Mouse (Mus musculus): ENCODE results near the gene Evc2. TPM values are rescaled to one million over a fixed set of nuclear protein-coding genes. Genes with fewer than 3 reads are reported as not detected.

Evc2 gene
- polyA plus RNA-seq, 1 experiment from 2014 or later, result 1.9 TPM

GRCm38 (mm10) chr5:37330449-37331132 is 7.7 kb upstream of the Evc2 start:
- Histone ChIP-seq H3K9me3 (replicated peaks) (no peaks in the 10 kb centered on the region), H3K27me3 (peaks cover 1% of the 10 kb centered on the region; the same call in 1 of the 2 replicates), H3K36me3 (peaks cover 5% of the 10 kb centered on the region; the same call in 1 of the 2 replicates), H3K27ac (no peak overlapping the region), H3K4me3 (replicated peaks) (no peak overlapping the region), H3K4me2 (no peak overlapping the region), H3K9ac (no peak overlapping the region), H3K4me1 (replicated peaks) (no peaks in the 10 kb centered on the region)
- DNase-seq (no peak), ATAC-seq (ENCODE audit: low read depth) (no peak)
- 61% methylated on average over 8 of the region's 8 CpGs for WGBS (ENCODE audit: insufficient replicate concordance)

DNA sequence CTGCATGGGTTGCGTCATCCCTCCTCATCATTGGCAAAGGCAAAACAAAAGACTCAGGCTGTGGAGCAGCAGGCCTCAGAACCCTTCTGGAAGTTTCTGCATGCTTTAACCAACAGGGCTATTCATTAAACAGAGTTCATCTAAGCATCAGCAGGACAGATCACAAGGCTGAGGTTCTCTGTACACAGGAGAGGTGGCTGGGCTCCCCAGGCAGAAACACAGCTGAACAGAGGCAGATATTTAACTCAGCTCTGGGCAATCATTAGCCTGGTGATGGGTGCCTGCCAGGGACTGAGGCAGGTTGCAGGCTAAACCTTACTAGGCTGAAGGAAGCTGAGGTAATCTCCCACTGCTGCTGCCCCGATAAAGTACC is 7.2 kb upstream of the Evc2 start:
- Histone ChIP-seq H3K4me3 (replicated peaks) (no peak overlapping the region), H3K9me3 (replicated peaks) (no peaks in the 10 kb centered on the region), H3K9ac (no peak overlapping the region), H3K27ac (no peak overlapping the region), H3K4me2 (no peak overlapping the region), H3K27me3 (peaks cover 6% of the 10 kb centered on the region), H3K4me1 (replicated peaks) (no peaks in the 10 kb centered on the region), H3K36me3 (peaks cover 2% of the 10 kb centered on the region; the same call in 1 of the 2 replicates)
- 70% methylated on average over 2 of the region's 2 CpGs for WGBS (ENCODE audit: insufficient replicate concordance)
- ATAC-seq (ENCODE audit: low read depth) (peak; percentile 50; the same call in 1 of the 2 replicates), DNase-seq (no peak)

GRCm38 (mm10) chr5:37332066-37332465 is 6.2 kb upstream of the Evc2 start:
- H3K9me3 ChIP-seq (replicated peaks), result no peaks in the 10 kb centered on the region
- no peak overlapping the region for H3K27ac ChIP-seq
- no peak overlapping the region for H3K4me3 ChIP-seq (replicated peaks)
- no peak overlapping the region for H3K4me2 ChIP-seq
- no peak for ATAC-seq (ENCODE audit: low read depth)
- WGBS (ENCODE audit: insufficient replicate concordance), result 45% methylated on average over 4 of the region's 4 CpGs
- no peak overlapping the region for H3K9ac ChIP-seq
- DNase-seq, result no peak
- H3K4me1 ChIP-seq (replicated peaks), result peaks cover 2% of the 10 kb centered on the region
- no peaks in the 10 kb centered on the region for H3K36me3 ChIP-seq
- peaks cover 16% of the 10 kb centered on the region for H3K27me3 ChIP-seq

- no peak overlapping the region for H3K4me2 ChIP-seq
- no peak overlapping the region for H3K4me3 ChIP-seq (replicated peaks)
- no peak for ATAC-seq (ENCODE audit: low read depth)
- WGBS (ENCODE audit: insufficient replicate concordance), result 41% methylated on average over 3 of the region's 3 CpGs
- H3K27me3 ChIP-seq, result peaks cover 32% of the 10 kb centered on the region
- H3K27ac ChIP-seq, result no peak overlapping the region
- peaks cover 21% of the 10 kb centered on the region for H3K4me1 ChIP-seq (replicated peaks)
- H3K9ac ChIP-seq, result no peak overlapping the region
- H3K36me3 ChIP-seq, result no peaks in the 10 kb centered on the region
- no peak for DNase-seq
- no peaks in the 10 kb centered on the region for H3K9me3 ChIP-seq (replicated peaks)
Measured at GRCm38 (mm10) chr5:37335061-37335460, 3.2 kb upstream of the Evc2 start.

DNA sequence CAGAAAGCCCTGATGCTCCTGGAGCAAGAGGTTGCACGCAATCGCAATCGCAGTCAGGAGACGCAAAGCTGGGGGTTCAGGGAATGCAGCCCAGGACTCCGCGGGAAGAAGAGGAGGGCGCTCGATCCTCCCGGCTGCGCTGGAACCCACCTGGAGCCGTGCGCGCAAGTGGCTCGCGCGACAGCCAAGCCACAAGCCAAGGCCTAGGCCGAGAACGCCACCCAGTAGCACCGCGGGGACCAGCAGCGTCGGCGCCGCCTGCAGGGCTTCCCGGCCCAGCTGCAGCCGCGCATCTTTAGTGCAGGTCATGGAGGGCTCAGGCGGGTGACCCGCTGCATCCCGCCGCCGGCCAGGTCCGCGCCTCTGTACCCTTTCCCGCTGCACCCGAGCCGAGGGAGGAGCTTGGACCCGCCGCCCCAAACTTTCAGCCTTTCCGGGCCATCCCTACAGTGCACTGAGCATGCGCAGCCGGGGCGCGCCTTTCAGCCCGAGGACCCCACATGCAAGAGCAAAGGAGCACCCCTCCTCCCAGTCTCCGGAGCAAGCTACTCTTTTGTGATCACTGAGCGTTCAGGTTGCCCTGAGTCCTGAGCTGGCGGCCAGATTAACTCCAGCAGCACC is 1.7 kb upstream of the Evc2 start, which contains the start of gene Evc:
Gene Evc, minus strand, starts transcription at position 410 of the 621 bp plus-strand sequence.
- Histone ChIP-seq H3K4me2 (peak within 1 kb of the TSS; percentile 73), H3K4me3 (replicated peaks) (peak within 1 kb of the TSS; percentile 59), H3K4me1 (replicated peaks) (peaks cover 21% of the 10 kb centered on the region), H3K9me3 (replicated peaks) (no peaks in the 10 kb centered on the region), H3K27me3 (peaks cover 32% of the 10 kb centered on the region), H3K9ac (peak within 1 kb of the TSS; percentile 47; the same call in 1 of the 2 replicates), H3K36me3 (no peaks in the 10 kb centered on the region), H3K27ac (no peak within 1 kb of the TSS)
- WGBS (ENCODE audit: insufficient replicate concordance), result 1% methylated on average over 47 of the region's 48 CpGs
- ATAC-seq (ENCODE audit: low read depth) (peak; percentile 66), DNase-seq (peak; percentile 31)

DNA sequence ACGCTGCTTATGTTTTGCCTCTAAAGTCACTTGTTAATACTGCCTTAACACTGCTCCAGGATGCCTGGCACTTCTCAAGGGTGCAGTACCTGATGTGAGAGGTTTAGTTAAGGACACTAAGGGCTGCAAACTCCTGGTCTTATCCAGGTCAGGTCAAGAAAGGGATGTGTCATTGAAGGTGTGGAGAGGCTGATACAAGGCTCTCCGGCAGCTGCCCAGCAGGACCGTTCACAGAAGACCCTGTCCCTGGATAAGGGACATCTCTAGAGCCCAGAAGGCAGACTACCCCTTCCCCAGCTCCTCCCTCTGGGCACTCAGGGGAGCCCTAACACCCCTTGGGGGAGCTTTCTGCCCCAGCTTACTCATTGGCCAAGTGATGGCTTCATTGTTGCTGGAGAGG is 603 bp upstream of the Evc2 start:
- Histone ChIP-seq H3K4me2 (peak overlapping the region; percentile 73), H3K27me3 (peaks cover 32% of the 10 kb centered on the region), H3K4me3 (replicated peaks) (peak overlapping the region; percentile 61), H3K27ac (no peak overlapping the region), H3K9ac (peak overlapping the region; percentile 55; the same call in 1 of the 2 replicates), H3K4me1 (replicated peaks) (peaks cover 21% of the 10 kb centered on the region), H3K36me3 (no peaks in the 10 kb centered on the region), H3K9me3 (replicated peaks) (no peaks in the 10 kb centered on the region)
- 55% methylated on average over 3 of the region's 3 CpGs for WGBS (ENCODE audit: insufficient replicate concordance)
- ATAC-seq (ENCODE audit: low read depth), result no peak
- DNase-seq, result no peak

GRCm38 (mm10) chr5:37343962-37344361 is 5.7 kb downstream of the Evc2 start:
- H3K4me3 ChIP-seq (replicated peaks), result no peak overlapping the region
- no peaks in the 10 kb centered on the region for H3K36me3 ChIP-seq
- WGBS (ENCODE audit: insufficient replicate concordance), result 40% methylated on average over 2 of the region's 2 CpGs
- H3K27ac ChIP-seq, result no peak overlapping the region
- no peaks in the 10 kb centered on the region for H3K9me3 ChIP-seq (replicated peaks)
- DNase-seq, result no peak
- no peak overlapping the region for H3K9ac ChIP-seq
- H3K4me2 ChIP-seq, result no peak overlapping the region
- H3K27me3 ChIP-seq, result no peaks in the 10 kb centered on the region
- peaks cover 4% of the 10 kb centered on the region for H3K4me1 ChIP-seq (replicated peaks)
- ATAC-seq (ENCODE audit: low read depth), result no peak

GRCm38 (mm10) chr5:37351791-37352190 is 13.5 kb downstream of the Evc2 start:
- no peak overlapping the region for H3K4me3 ChIP-seq (replicated peaks)
- H3K4me1 ChIP-seq (replicated peaks), result no peaks in the 10 kb centered on the region
- DNase-seq, result no peak
- H3K9me3 ChIP-seq (replicated peaks), result no peaks in the 10 kb centered on the region
- no peak overlapping the region for H3K27ac ChIP-seq
- no peak overlapping the region for H3K9ac ChIP-seq
- peaks cover 10% of the 10 kb centered on the region for H3K36me3 ChIP-seq
- no peak for ATAC-seq (ENCODE audit: low read depth)
- no peaks in the 10 kb centered on the region for H3K27me3 ChIP-seq
- 69% methylated on average over 2 of the region's 2 CpGs for WGBS (ENCODE audit: insufficient replicate concordance)
- H3K4me2 ChIP-seq, result no peak overlapping the region

DNA sequence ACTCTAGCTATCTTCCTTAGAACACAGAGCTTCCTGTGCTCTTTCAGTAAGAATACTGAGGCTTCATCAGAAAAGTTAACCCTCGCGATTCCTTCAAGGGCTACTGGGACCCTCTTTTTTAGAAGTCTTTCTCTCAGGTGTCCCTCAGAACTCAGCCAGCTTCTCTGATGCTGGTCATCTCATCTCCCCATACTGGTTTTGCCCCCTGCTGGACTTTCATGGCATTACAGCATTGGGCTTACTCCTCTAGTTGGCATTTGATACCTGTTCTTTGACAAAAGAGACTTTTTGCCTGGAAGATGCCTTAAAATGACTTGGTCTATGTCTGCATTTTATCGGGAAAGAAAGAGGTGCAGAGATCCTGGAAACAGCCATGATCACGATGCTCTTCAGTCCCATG is 16.1 kb downstream of the Evc2 start:
- Histone ChIP-seq H3K27me3 (no peaks in the 10 kb centered on the region), H3K9ac (no peak overlapping the region), H3K4me1 (replicated peaks) (no peaks in the 10 kb centered on the region), H3K4me2 (no peak overlapping the region), H3K9me3 (replicated peaks) (no peaks in the 10 kb centered on the region), H3K27ac (no peak overlapping the region), H3K4me3 (replicated peaks) (no peak overlapping the region), H3K36me3 (peaks cover 8% of the 10 kb centered on the region)
- ATAC-seq (ENCODE audit: low read depth), result no peak
- DNase-seq, result no peak
- WGBS (ENCODE audit: insufficient replicate concordance), result 57% methylated on average over 4 of the region's 4 CpGs

DNA sequence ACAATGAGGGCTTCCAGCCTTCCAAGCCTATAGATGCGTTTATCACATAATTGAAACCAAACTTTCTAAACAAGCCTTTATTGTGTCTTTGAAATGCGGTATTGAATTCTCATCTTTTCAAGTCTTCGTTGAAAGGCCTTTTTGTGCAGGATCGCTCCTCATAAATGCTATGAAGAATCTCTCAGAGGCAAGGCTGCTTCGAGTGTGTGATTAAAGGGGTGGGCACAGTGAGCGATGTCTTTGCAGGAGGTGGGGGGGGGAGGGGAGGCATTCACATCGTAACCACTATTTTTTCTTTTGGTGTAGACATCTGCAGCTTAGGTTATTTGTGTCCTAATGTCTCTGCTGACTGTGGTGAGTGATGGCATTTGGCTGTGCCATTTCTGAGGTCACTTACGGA is 17.7 kb downstream of the Evc2 start:
- no peak for DNase-seq
- H3K27ac ChIP-seq, result no peak overlapping the region
- peaks cover 8% of the 10 kb centered on the region for H3K36me3 ChIP-seq
- H3K27me3 ChIP-seq, result no peaks in the 10 kb centered on the region
- H3K4me1 ChIP-seq (replicated peaks), result no peaks in the 10 kb centered on the region
- no peaks in the 10 kb centered on the region for H3K9me3 ChIP-seq (replicated peaks)
- H3K4me3 ChIP-seq (replicated peaks), result no peak overlapping the region
- no peak overlapping the region for H3K4me2 ChIP-seq
- WGBS (ENCODE audit: insufficient replicate concordance), result 68% methylated on average over 8 of the region's 8 CpGs
- H3K9ac ChIP-seq, result no peak overlapping the region
- ATAC-seq (ENCODE audit: low read depth), result no peak

DNA sequence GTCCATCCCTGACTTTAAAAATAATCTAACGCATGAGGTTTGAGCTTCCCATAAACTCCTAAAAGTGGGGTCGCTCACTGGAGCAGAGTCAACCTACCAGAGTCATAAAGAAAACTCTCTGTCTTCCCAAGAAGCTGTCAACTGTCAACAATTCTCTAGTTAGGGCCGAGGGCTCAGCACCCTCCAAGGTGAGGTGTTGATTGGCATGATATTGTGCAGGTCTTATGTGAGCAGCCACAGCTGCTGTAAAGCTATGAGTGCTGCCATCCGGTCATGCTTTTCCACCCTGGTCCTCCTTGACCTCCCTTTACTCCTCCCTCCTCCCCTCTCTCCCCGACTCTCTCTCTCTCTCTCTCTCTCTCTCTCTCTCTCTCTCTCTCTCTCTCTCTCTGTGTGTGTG is 24.3 kb downstream of the Evc2 start:
- ATAC-seq (ENCODE audit: low read depth), result no peak
- H3K27ac ChIP-seq, result no peak overlapping the region
- no peak overlapping the region for H3K4me3 ChIP-seq (replicated peaks)
- no peaks in the 10 kb centered on the region for H3K4me1 ChIP-seq (replicated peaks)
- no peak for DNase-seq
- no peak overlapping the region for H3K4me2 ChIP-seq
- 0 out of 2 replicates have a peak, but pooled peaks cover 4% of the 10 kb centered on the region for H3K36me3 ChIP-seq
- 66% methylated on average over 5 of the region's 5 CpGs for WGBS (ENCODE audit: insufficient replicate concordance)
- H3K9ac ChIP-seq, result no peak overlapping the region
- H3K27me3 ChIP-seq, result no peaks in the 10 kb centered on the region
- H3K9me3 ChIP-seq (replicated peaks), result no peaks in the 10 kb centered on the region

GRCm38 (mm10) chr5:37363284-37363683 is 25.0 kb downstream of the Evc2 start:
- no peak overlapping the region for H3K4me3 ChIP-seq (replicated peaks)
- 0 out of 2 replicates have a peak, but pooled peaks cover 4% of the 10 kb centered on the region for H3K36me3 ChIP-seq
- ATAC-seq (ENCODE audit: low read depth) (no peak), DNase-seq (no peak)
- H3K27ac ChIP-seq, result no peak overlapping the region
- no peaks in the 10 kb centered on the region for H3K9me3 ChIP-seq (replicated peaks)
- no peaks in the 10 kb centered on the region for H3K27me3 ChIP-seq
- no peak overlapping the region for H3K4me2 ChIP-seq
- WGBS (ENCODE audit: insufficient replicate concordance), result 66% methylated on average over 5 of the region's 5 CpGs
- H3K9ac ChIP-seq, result no peak overlapping the region
- no peaks in the 10 kb centered on the region for H3K4me1 ChIP-seq (replicated peaks)
